Comparison of ENCODE assay signal across 8 mouse cellular contexts in the genomic region with DNA sequence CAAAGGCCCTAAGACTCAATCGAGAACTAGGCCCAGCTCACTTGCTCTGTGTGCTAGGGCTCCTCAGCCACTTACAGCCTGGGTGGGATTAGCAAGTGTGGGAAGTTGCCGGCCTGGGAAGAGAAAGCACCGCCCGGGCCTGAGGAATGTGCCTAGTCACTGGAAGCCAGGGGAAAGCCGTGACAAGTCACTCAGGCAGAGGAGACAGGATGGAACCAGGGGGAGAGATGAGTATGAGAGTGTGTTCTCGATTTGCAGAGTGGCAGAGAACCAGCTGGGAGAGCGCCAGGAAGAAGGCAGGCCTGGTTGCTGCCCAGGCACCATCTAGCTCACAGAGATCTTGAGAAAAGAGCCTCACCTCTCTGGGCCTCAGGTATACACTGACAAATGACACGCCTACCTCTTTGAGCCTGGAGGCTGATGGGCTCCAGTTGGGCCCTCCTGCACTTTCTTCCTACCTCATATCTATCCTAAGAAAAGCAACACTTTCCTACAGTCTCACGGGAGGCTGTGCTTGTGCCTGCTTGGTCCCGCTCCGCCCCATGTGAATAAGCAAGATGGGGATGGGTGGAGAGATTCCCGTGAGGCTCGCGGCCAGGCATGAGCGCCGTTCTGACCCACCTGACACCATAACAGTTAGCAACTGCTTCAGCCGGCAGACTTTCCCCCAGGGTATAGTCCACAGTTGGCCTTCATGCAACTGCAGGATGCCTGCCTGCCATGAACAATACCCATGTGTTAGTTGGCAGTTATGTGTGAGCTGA.
DNase-seq lines count a peak whose midpoint lies in the region; ATAC-seq lines count a peak whose summit lies in the region.

No protein-coding gene starts in this region.

- WGBS in forebrain, embryonic 12.5 days: 60% methylated on average over 17 of the region's 17 CpGs

- peak overlapping the region; percentile 46; the same call in 1 of the 2 replicates for H3K27ac ChIP-seq in forebrain, embryonic 12.5 days

- no peak overlapping the region for H3K9ac ChIP-seq in forebrain, embryonic 12.5 days

- H3K4me2 ChIP-seq in forebrain, embryonic 12.5 days: no peak overlapping the region

- no peak overlapping the region for H3K4me3 ChIP-seq in forebrain, embryonic 12.5 days (replicated peaks)

- H3K36me3 ChIP-seq in forebrain, embryonic 12.5 days (replicated peaks): 0 out of 2 replicates have a peak, but pooled peaks cover 10% of the 10 kb centered on the region

- DNase-seq in ovary, adult 18-20 months (ENCODE audit: low spot score): peak; percentile 13
- DNase-seq in ovary, postnatal 14 days (ENCODE audit: low spot score): no peak
- DNase-seq in adrenal gland, postnatal 25 days: peak; percentile 80
- peak; percentile 66 for DNase-seq in heart, postnatal 4 days
- peak; percentile 53 for DNase-seq in liver
- DNase-seq in skeletal muscle tissue, adult 2 months (ENCODE audit: low read depth, low spot score): peak; percentile 79
- DNase-seq in layer of hippocampus, adult 9-10 months (ENCODE audit: low spot score): no peak

- peaks cover 51% of the 10 kb centered on the region for H3K4me1 ChIP-seq in forebrain, embryonic 12.5 days

- no peaks in the 10 kb centered on the region for H3K9me3 ChIP-seq in forebrain, embryonic 12.5 days

- H3K27me3 ChIP-seq in forebrain, embryonic 12.5 days: no peaks in the 10 kb centered on the region

- no peak for ATAC-seq in forebrain, embryonic 12.5 days (ENCODE audit: low FRiP score)

Comparison
In these comparisons a context has a peak if more than half of its experiments do, and no peak if none do; other contexts are left out.
1. DNase-seq: peak in ovary, adult 18-20 months (single experiment), adrenal gland, postnatal 25 days (single experiment), heart, postnatal 4 days (single experiment), liver (single experiment) and skeletal muscle tissue, adult 2 months (single experiment); none in ovary, postnatal 14 days (single experiment) and layer of hippocampus, adult 9-10 months (single experiment).